Mouse (Mus musculus): ENCODE data around the gene Tdp2. TPM values are rescaled to one million over a fixed set of nuclear protein-coding genes. Genes with fewer than 3 reads are reported as not detected.
"Not testable (repeated sequence)": the region's sequence is repeated elsewhere in the genome, so short reads cannot be mapped to it uniquely, and the experiment has no call there.

Gene Tdp2
- polyA plus RNA-seq, 1 experiment from 2014 or later, result 31.4 TPM

- WGBS, result 27% methylated on average over 7 of the region's 7 CpGs
- peak overlapping the region; percentile 18; the same call in 1 of the 2 replicates for H3K9ac ChIP-seq (ENCODE audit: low read length)
Observed at GRCm38 (mm10) chr13:24826116-24826515, 5.4 kb upstream of the Tdp2 start.

GRCm38 (mm10) chr13:24830756-24831352 lies 625 bp upstream of the Tdp2 start:
- WGBS, result under 1% methylated on average over 20 of the region's 20 CpGs
- Histone ChIP-seq H3K4me1 (ENCODE audit: control insufficient read depth in 2 of 2, insufficient read depth in 2 of 2, low read length in 2 of 2) (peaks cover 8 to 39% of the 10 kb centered on the region in 2 experiments), H3K27me3 (ENCODE audit: control insufficient read depth, insufficient read depth, low read length) (no peaks in the 10 kb centered on the region), H3K4me3 (ENCODE audit: control insufficient read depth in 1 of 2, insufficient read depth in 1 of 2, low read depth in 1 of 2, low read length in 2 of 2) (peak overlapping the region; percentile 72 to 97), H3K4me2 (ENCODE audit: low read length) (peak overlapping the region; percentile 91), H3K9me3 (ENCODE audit: control insufficient read depth, low read length) (no peaks in the 10 kb centered on the region), H3K27ac (replicated peaks in 1 of 2; ENCODE audit: control insufficient read depth in 1 of 2, insufficient read depth in 1 of 2, low read depth in 2 of 2, low read length in 2 of 2) (peak overlapping the region; percentile 96), H3K36me3 (ENCODE audit: control insufficient read depth, insufficient read depth, low read length) (peaks cover 10% of the 10 kb centered on the region; the same call in 1 of the 2 replicates), H3K9ac (ENCODE audit: low read length) (peak overlapping the region; percentile 86)
- no peak for ATAC-seq (ENCODE audit: insufficient number of reproducible peaks, insufficient read depth, low FRiP score, low read depth)

More at GRCm38 (mm10) chr13:24826116-24826515, 5.4 kb upstream of the Tdp2 start:
- H3K9me3 ChIP-seq (ENCODE audit: control insufficient read depth, low read length), result no peaks in the 10 kb centered on the region
- H3K36me3 ChIP-seq (ENCODE audit: control insufficient read depth, insufficient read depth, low read length), result peaks cover 7% of the 10 kb centered on the region; the same call in 1 of the 2 replicates
- peak overlapping the region; percentile 25 for H3K4me2 ChIP-seq (ENCODE audit: low read length)
- H3K27ac ChIP-seq (replicated peaks in 1 of 2; ENCODE audit: control insufficient read depth in 1 of 2, insufficient read depth in 1 of 2, low read depth in 2 of 2, low read length in 2 of 2), result peak overlapping the region in 1 of 2 experiments; percentile 66; a peak in 3 of 4 replicates
- no peak overlapping the region for H3K4me3 ChIP-seq (ENCODE audit: control insufficient read depth in 1 of 2, insufficient read depth in 1 of 2, low read depth in 1 of 2, low read length in 2 of 2)
- no peaks in the 10 kb centered on the region for H3K27me3 ChIP-seq (ENCODE audit: control insufficient read depth, insufficient read depth, low read length)
- ATAC-seq (ENCODE audit: insufficient number of reproducible peaks, insufficient read depth, low FRiP score, low read depth), result no peak
- H3K4me1 ChIP-seq (ENCODE audit: control insufficient read depth in 2 of 2, insufficient read depth in 2 of 2, low read length in 2 of 2), result peaks cover 18 to 31% of the 10 kb centered on the region in 2 experiments

- Histone ChIP-seq H3K36me3 (ENCODE audit: control insufficient read depth, insufficient read depth, low read length) (peaks cover 14% of the 10 kb centered on the region; the same call in 1 of the 2 replicates), H3K9ac (ENCODE audit: low read length) (peak overlapping the region; percentile 96), H3K4me1 (ENCODE audit: control insufficient read depth in 2 of 2, insufficient read depth in 2 of 2, low read length in 2 of 2) (peaks cover under 1 to 26% of the 10 kb centered on the region in 2 experiments; a peak in 3 of 4 replicates), H3K27me3 (ENCODE audit: control insufficient read depth, insufficient read depth, low read length) (no peaks in the 10 kb centered on the region), H3K9me3 (ENCODE audit: control insufficient read depth, low read length) (no peaks in the 10 kb centered on the region), H3K27ac (replicated peaks in 1 of 2; ENCODE audit: control insufficient read depth in 1 of 2, insufficient read depth in 1 of 2, low read depth in 2 of 2, low read length in 2 of 2) (peak overlapping the region; percentile 63 to 96), H3K4me2 (ENCODE audit: low read length) (peak overlapping the region; percentile 91), H3K4me3 (ENCODE audit: control insufficient read depth in 1 of 2, insufficient read depth in 1 of 2, low read depth in 1 of 2, low read length in 2 of 2) (peak overlapping the region; percentile 84 to 97)
- no peak for ATAC-seq (ENCODE audit: insufficient number of reproducible peaks, insufficient read depth, low FRiP score, low read depth)
- 4% methylated on average over 21 of the region's 21 CpGs for WGBS
Observed at GRCm38 (mm10) chr13:24832131-24832810, 792 bp downstream of the Tdp2 start.

GRCm38 (mm10) chr13:24832811-24833155 lies 1.3 kb downstream of the Tdp2 start:
- 46% methylated on average over 2 of the region's 2 CpGs for WGBS
- H3K27ac ChIP-seq (replicated peaks in 1 of 2; ENCODE audit: control insufficient read depth in 1 of 2, insufficient read depth in 1 of 2, low read depth in 2 of 2, low read length in 2 of 2), result no peak overlapping the region
- peak overlapping the region; percentile 84 to 97 for H3K4me3 ChIP-seq (ENCODE audit: control insufficient read depth in 1 of 2, insufficient read depth in 1 of 2, low read depth in 1 of 2, low read length in 2 of 2)

GRCm38 (mm10) chr13:24837765-24838164 lies 6.3 kb downstream of the Tdp2 start:
- H3K9me3 ChIP-seq (ENCODE audit: control insufficient read depth, low read length); H3K4me3 ChIP-seq (ENCODE audit: control insufficient read depth in 1 of 2, insufficient read depth in 1 of 2, low read depth in 1 of 2, low read length in 2 of 2); ATAC-seq (ENCODE audit: insufficient number of reproducible peaks, insufficient read depth, low FRiP score, low read depth); H3K27ac ChIP-seq (replicated peaks in 1 of 2; ENCODE audit: control insufficient read depth in 1 of 2, insufficient read depth in 1 of 2, low read depth in 2 of 2, low read length in 2 of 2); H3K27me3 ChIP-seq (ENCODE audit: control insufficient read depth, insufficient read depth, low read length); H3K9ac ChIP-seq (ENCODE audit: low read length); H3K4me2 ChIP-seq (ENCODE audit: low read length): not testable (repeated sequence)
- H3K4me1 ChIP-seq (ENCODE audit: control insufficient read depth in 2 of 2, insufficient read depth in 2 of 2, low read length in 2 of 2), result peaks cover 0 to 14% of the 10 kb centered on the region in 2 experiments; a peak in 2 of 4 replicates
- WGBS, result 92% methylated on average over 8 of the region's 8 CpGs
- peaks cover 54% of the 10 kb centered on the region for H3K36me3 ChIP-seq (ENCODE audit: control insufficient read depth, insufficient read depth, low read length)

More at GRCm38 (mm10) chr13:24832811-24833155, 1.3 kb downstream of the Tdp2 start:
- Histone ChIP-seq H3K27me3 (ENCODE audit: control insufficient read depth, insufficient read depth, low read length) (no peaks in the 10 kb centered on the region), H3K36me3 (ENCODE audit: control insufficient read depth, insufficient read depth, low read length) (peaks cover 18% of the 10 kb centered on the region; the same call in 1 of the 2 replicates), H3K9ac (ENCODE audit: low read length) (peak overlapping the region; percentile 96), H3K4me1 (ENCODE audit: control insufficient read depth in 2 of 2, insufficient read depth in 2 of 2, low read length in 2 of 2) (peaks cover 0 to 24% of the 10 kb centered on the region in 2 experiments; a peak in 2 of 4 replicates), H3K9me3 (ENCODE audit: control insufficient read depth, low read length) (no peaks in the 10 kb centered on the region), H3K4me2 (ENCODE audit: low read length) (peak overlapping the region; percentile 91)
- ATAC-seq (ENCODE audit: insufficient number of reproducible peaks, insufficient read depth, low FRiP score, low read depth), result no peak

GRCm38 (mm10) chr13:24839831-24840230 lies 8.4 kb downstream of the Tdp2 start:
- H3K9ac ChIP-seq (ENCODE audit: low read length), result no peak overlapping the region
- no peak for ATAC-seq (ENCODE audit: insufficient number of reproducible peaks, insufficient read depth, low FRiP score, low read depth)
- 71% methylated on average over 3 of the region's 3 CpGs for WGBS
- peaks cover 1 to 2% of the 10 kb centered on the region in 2 experiments; a peak in 2 of 4 replicates for H3K4me1 ChIP-seq (ENCODE audit: control insufficient read depth in 2 of 2, insufficient read depth in 2 of 2, low read length in 2 of 2)
- H3K27ac ChIP-seq (replicated peaks in 1 of 2; ENCODE audit: control insufficient read depth in 1 of 2, insufficient read depth in 1 of 2, low read depth in 2 of 2, low read length in 2 of 2), result no peak overlapping the region
- H3K27me3 ChIP-seq (ENCODE audit: control insufficient read depth, insufficient read depth, low read length), result no peaks in the 10 kb centered on the region
- no peak overlapping the region for H3K4me3 ChIP-seq (ENCODE audit: control insufficient read depth in 1 of 2, insufficient read depth in 1 of 2, low read depth in 1 of 2, low read length in 2 of 2)
- H3K9me3 ChIP-seq (ENCODE audit: control insufficient read depth, low read length), result no peaks in the 10 kb centered on the region
- no peak overlapping the region for H3K4me2 ChIP-seq (ENCODE audit: low read length)
- peaks cover 51% of the 10 kb centered on the region for H3K36me3 ChIP-seq (ENCODE audit: control insufficient read depth, insufficient read depth, low read length)

GRCm38 (mm10) chr13:24841702-24842101 lies 10.2 kb downstream of the Tdp2 start:
- Histone ChIP-seq H3K4me2 (ENCODE audit: low read length) (no peak overlapping the region), H3K27ac (replicated peaks in 1 of 2; ENCODE audit: control insufficient read depth in 1 of 2, insufficient read depth in 1 of 2, low read depth in 2 of 2, low read length in 2 of 2) (no peak overlapping the region), H3K27me3 (ENCODE audit: control insufficient read depth, insufficient read depth, low read length) (no peaks in the 10 kb centered on the region), H3K36me3 (ENCODE audit: control insufficient read depth, insufficient read depth, low read length) (peaks cover 42% of the 10 kb centered on the region), H3K9me3 (ENCODE audit: control insufficient read depth, low read length) (no peaks in the 10 kb centered on the region), H3K9ac (ENCODE audit: low read length) (no peak overlapping the region), H3K4me3 (ENCODE audit: control insufficient read depth in 1 of 2, insufficient read depth in 1 of 2, low read depth in 1 of 2, low read length in 2 of 2) (no peak overlapping the region), H3K4me1 (ENCODE audit: control insufficient read depth in 2 of 2, insufficient read depth in 2 of 2, low read length in 2 of 2) (peaks cover 5 to 7% of the 10 kb centered on the region in 2 experiments; a peak in 2 of 4 replicates)
- ATAC-seq (ENCODE audit: insufficient number of reproducible peaks, insufficient read depth, low FRiP score, low read depth), result no peak
- WGBS, result 73% methylated on average over 3 of the region's 3 CpGs

Data from heart, embryonic 14.5 days (tissue).